Mouse (Mus musculus) neural tube, embryonic 12.5 days (tissue): ENCODE measurements at regions not wholly inside any gene's neighbourhood (a gene's known extent, or its start where the extent isn't known, plus 50 kb on each side); places are given as distances from the start of the nearest gene placed in this dataset.

ENCODE experiments used
- ATAC-seq: fragments of 200-750 bp; cut with Nextera tagmentation; 2 replicates; pipeline ENCODE4 v1.8.0; 2017; ENCODE audit warnings: low read depth, mild to moderate bottlenecking, moderate TSS enrichment, moderate library complexity; ENCODE audit not compliant: low FRiP score
- H3K27ac ChIP-seq: fragments of 300-500 bp; sonication (generic); 2 replicates; pipeline ENCODE4 v1.5.1; 2016
- H3K27me3 ChIP-seq: fragments of 300-500 bp; sonication (generic); replicated peaks from 2 replicates; pipeline ENCODE4 v1.6.1; 2016; ENCODE audit warnings: mild to moderate bottlenecking
- H3K36me3 ChIP-seq: fragments of 300-500 bp; sonication (generic); 2 replicates; pipeline ENCODE4 v1.6.1; 2016; ENCODE audit warnings: mild to moderate bottlenecking
- H3K4me1 ChIP-seq: fragments of 300-500 bp; sonication (generic); 2 replicates; pipeline ENCODE4 v1.6.1; 2016
- H3K4me2 ChIP-seq: fragments of 300-500 bp; sonication (generic); replicated peaks from 2 replicates; pipeline ENCODE4 v1.6.1; 2016; ENCODE audit warnings: mild to moderate bottlenecking
- H3K4me3 ChIP-seq: fragments of 300-500 bp; sonication (generic); 2 replicates; pipeline ENCODE4 v1.5.1; 2016
- H3K9ac ChIP-seq: fragments of 300-500 bp; sonication (generic); 2 replicates; pipeline ENCODE4 v1.6.1; 2016; ENCODE audit warnings: mild to moderate bottlenecking
- H3K9me3 ChIP-seq: fragments of 300-500 bp; sonication (generic); 2 replicates; pipeline ENCODE4 v1.6.1; 2016; ENCODE audit warnings: mild to moderate bottlenecking
- WGBS: fragments of 180-500 bp; shearing (Covaris S2); methylation state at CpG from one replicate; pipeline ENCODE4 v1.1.7; 2016; 5-methylcytosine and 5-hydroxymethylcytosine counted together

- Histone ChIP-seq H3K27me3 (no peaks in the 10 kb centered on the region), H3K9ac (no peak overlapping the region), H3K4me3 (no peak overlapping the region), H3K27ac (no peak overlapping the region), H3K4me1 (0 out of 2 replicates have a peak, but pooled peaks cover 3% of the 10 kb centered on the region), H3K36me3 (no peaks in the 10 kb centered on the region), H3K9me3 (no peaks in the 10 kb centered on the region), H3K4me2 (no peak overlapping the region)
- ATAC-seq = peak; percentile 89
- WGBS = 40% methylated on average over 7 of the region's 7 CpGs
Measured at GRCm38 (mm10) chr5:15850126-15850801, 84.2 kb upstream of the Cacna2d1 start.

- no peak overlapping the region for H3K4me2 ChIP-seq
- H3K9me3 ChIP-seq = no peaks in the 10 kb centered on the region
- ATAC-seq = no peak
- H3K4me3 ChIP-seq = no peak overlapping the region
- 0 out of 2 replicates have a peak, but pooled peaks cover 3% of the 10 kb centered on the region for H3K4me1 ChIP-seq
- 74% methylated on average over 1 of the region's 1 CpGs for WGBS
- H3K36me3 ChIP-seq = no peaks in the 10 kb centered on the region
- no peak overlapping the region for H3K9ac ChIP-seq
- no peaks in the 10 kb centered on the region for H3K27me3 ChIP-seq
- H3K27ac ChIP-seq = no peak overlapping the region
Measured at GRCm38 (mm10) chr5:15854752-15855151, 79.7 kb upstream of the Cacna2d1 start.

- no peak overlapping the region for H3K4me2 ChIP-seq
- no peaks in the 10 kb centered on the region for H3K4me1 ChIP-seq
- H3K9ac ChIP-seq = no peak overlapping the region
- H3K9me3 ChIP-seq = no peaks in the 10 kb centered on the region
- no peak overlapping the region for H3K4me3 ChIP-seq
- H3K36me3 ChIP-seq = no peaks in the 10 kb centered on the region
- no peaks in the 10 kb centered on the region for H3K27me3 ChIP-seq
- ATAC-seq = no peak
- 86% methylated on average over 1 of the region's 1 CpGs for WGBS
- no peak overlapping the region for H3K27ac ChIP-seq
Measured at GRCm38 (mm10) chr5:15857034-15857433, 77.5 kb upstream of the Cacna2d1 start.

GRCm38 (mm10) chr5:15874065-15874464 lies 60.4 kb upstream of the Cacna2d1 start:
- Histone ChIP-seq H3K9ac (no peak overlapping the region), H3K4me3 (no peak overlapping the region), H3K36me3 (no peaks in the 10 kb centered on the region), H3K9me3 (no peaks in the 10 kb centered on the region), H3K4me2 (no peak overlapping the region), H3K27ac (no peak overlapping the region), H3K4me1 (no peaks in the 10 kb centered on the region), H3K27me3 (no peaks in the 10 kb centered on the region)
- WGBS = 91% methylated on average over 3 of the region's 3 CpGs
- ATAC-seq = no peak

- H3K36me3 ChIP-seq = no peaks in the 10 kb centered on the region
- no peaks in the 10 kb centered on the region; the same call in 1 of the 2 replicates for H3K27me3 ChIP-seq
- H3K27ac ChIP-seq = no peak overlapping the region
- H3K9ac ChIP-seq = no peak overlapping the region
- ATAC-seq = no peak
- H3K4me3 ChIP-seq = no peak overlapping the region
- no peaks in the 10 kb centered on the region for H3K4me1 ChIP-seq
- H3K9me3 ChIP-seq = no peaks in the 10 kb centered on the region
- no peak overlapping the region for H3K4me2 ChIP-seq
Measured at GRCm38 (mm10) chr5:15883004-15883403, 51.5 kb upstream of the Cacna2d1 start.
